Mouse (Mus musculus) MEL (cell line): Measurements from ENCODE around the gene Acot7. TPM values are rescaled to one million over a fixed set of nuclear protein-coding genes. Genes with fewer than 3 reads are reported as not detected.

Experiments
- DNase-seq: peaks from one replicate; pipeline ENCODE4 v3.0.0; 2011; ENCODE audit warnings: low read depth, low spot score
- H3K27ac ChIP-seq: 2 replicates; pipeline ENCODE4 v1.5.1; 2012; ENCODE audit warnings: low read depth, mild to moderate bottlenecking, control low read depth, low read length, moderate library complexity; ENCODE audit not compliant: control insufficient read depth
- H3K27me3 ChIP-seq, 2 experiments: fragments of 150-350 bp in 1 of 2; sonication (generic) in 1 of 2; 2 replicates each; pipeline ENCODE4 v1.6.1; 2012; ENCODE audit warnings: low read length in 2 of 2, mild to moderate bottlenecking in 2 of 2, improper control_type of control experiment in 1 of 2, moderate library complexity in 1 of 2; ENCODE audit not compliant: insufficient read depth in 2 of 2, control insufficient read depth in 1 of 2
- H3K36me3 ChIP-seq, 2 experiments: 2 replicates each; pipeline ENCODE4 v1.6.1; 2012 to 2014; ENCODE audit warnings: low read length in 2 of 2, improper control_type of control experiment in 1 of 2, inconsistent platforms in 1 of 2, mild to moderate bottlenecking in 1 of 2; ENCODE audit not compliant: insufficient read depth in 2 of 2, control insufficient read depth in 1 of 2
- H3K4me1 ChIP-seq, 2 experiments: fragments of 150-350 bp in 1 of 2; sonication (generic) in 1 of 2; 2 replicates each; pipeline ENCODE4 v1.6.1; 2012; ENCODE audit warnings: low read length in 2 of 2, improper control_type of control experiment in 1 of 2, mild to moderate bottlenecking in 1 of 2; ENCODE audit not compliant: insufficient read depth in 2 of 2, control insufficient read depth in 1 of 2
- H3K4me3 ChIP-seq, 2 experiments: fragments of 150-350 bp in 1 of 2; sonication (generic) in 1 of 2; 2 replicates each; pipeline ENCODE4 v1.5.1; 2012; ENCODE audit warnings: low read depth in 2 of 2, low read length in 2 of 2, mild to moderate bottlenecking in 2 of 2, moderate library complexity in 2 of 2, control low read depth in 1 of 2, improper control_type of control experiment in 1 of 2; ENCODE audit not compliant: control insufficient read depth in 1 of 2, insufficient read depth in 1 of 2
- H3K79me2 ChIP-seq: 2 replicates; pipeline ENCODE4 v1.6.1; 2012; ENCODE audit warnings: mild to moderate bottlenecking, low read length, moderate library complexity; ENCODE audit not compliant: control insufficient read depth, poor library complexity, insufficient read depth
- H3K9ac ChIP-seq: 2 replicates; pipeline ENCODE4 v1.6.1; 2012; ENCODE audit warnings: low read depth, mild to moderate bottlenecking, control low read depth, low read length, moderate library complexity; ENCODE audit not compliant: control insufficient read depth, poor library complexity, severe bottlenecking
- H3K9me3 ChIP-seq: fragments of 150-350 bp; sonication (generic); replicated peaks from 2 replicates; pipeline ENCODE4 v1.6.1; 2012; ENCODE audit warnings: mild to moderate bottlenecking, low read length, improper control_type of control experiment, moderate library complexity; ENCODE audit not compliant: insufficient read depth
- BHLHE40 ChIP-seq: IDR thresholded peaks from 2 replicates; pipeline ENCODE4 v1.6.1; 2012; ENCODE audit warnings: low read depth, mild to moderate bottlenecking, inconsistent platforms, low read length, improper control_type of control experiment, borderline replicate concordance
- CHD1 ChIP-seq: IDR thresholded peaks from 2 replicates; pipeline ENCODE4 v1.6.1; 2012; ENCODE audit warnings: low read depth, mild to moderate bottlenecking, inconsistent platforms, low read length, improper control_type of control experiment
- CHD2 ChIP-seq: IDR thresholded peaks from 2 replicates; pipeline ENCODE4 v1.6.1; 2011; ENCODE audit warnings: low read length, improper control_type of control experiment
- ELF1 ChIP-seq: IDR thresholded peaks from 2 replicates; pipeline ENCODE4 v1.6.1; 2014; ENCODE audit warnings: low read depth, mild to moderate bottlenecking, inconsistent platforms, low read length, improper control_type of control experiment, moderate library complexity
- ETS1 ChIP-seq: IDR thresholded peaks from 2 replicates; pipeline ENCODE4 v1.6.1; 2012; ENCODE audit warnings: low read depth, mild to moderate bottlenecking, inconsistent platforms, low read length, improper control_type of control experiment, moderate library complexity
- GABPA ChIP-seq: IDR thresholded peaks from 2 replicates; pipeline ENCODE4 v1.6.1; 2012; ENCODE audit warnings: low read depth, mild to moderate bottlenecking, inconsistent platforms, low read length, improper control_type of control experiment, moderate library complexity
- GATA1 ChIP-seq: IDR thresholded peaks from 2 replicates; pipeline ENCODE4 v1.6.1; 2011; ENCODE audit warnings: low read depth, low read length, improper control_type of control experiment
- HCFC1 ChIP-seq: IDR thresholded peaks from 2 replicates; pipeline ENCODE4 v1.6.1; 2012; ENCODE audit warnings: low read depth, mild to moderate bottlenecking, inconsistent platforms, low read length, improper control_type of control experiment, moderate library complexity
- KAT2A ChIP-seq: conservative IDR thresholded peaks from 2 replicates; pipeline ENCODE4 v1.6.1; 2012; ENCODE audit warnings: low read depth, low read length, improper control_type of control experiment, inconsistent platforms
- MXI1 ChIP-seq: IDR thresholded peaks from 2 replicates; pipeline ENCODE4 v1.6.1; 2011; ENCODE audit warnings: mild to moderate bottlenecking, low read depth, low read length, improper control_type of control experiment
- MYB ChIP-seq: IDR thresholded peaks from 2 replicates; pipeline ENCODE4 v1.6.1; 2011; ENCODE audit warnings: mild to moderate bottlenecking, low read depth, low read length, improper control_type of control experiment
- NELFE ChIP-seq: IDR thresholded peaks from 2 replicates; pipeline ENCODE4 v1.6.1; 2011; ENCODE audit warnings: low read depth, low read length, improper control_type of control experiment
- NRF1 ChIP-seq: IDR thresholded peaks from 2 replicates; pipeline ENCODE4 v1.6.1; 2014; ENCODE audit warnings: low read depth, mild to moderate bottlenecking, inconsistent platforms, low read length, improper control_type of control experiment, moderate library complexity; ENCODE audit not compliant: poor library complexity, insufficient read depth, severe bottlenecking
- POLR2A ChIP-seq, 2 experiments: IDR thresholded peaks; 2 replicates each; pipeline ENCODE4 v1.6.1; 2011 to 2012; ENCODE audit warnings: low read length in 2 of 2, mild to moderate bottlenecking in 2 of 2, control low read depth in 1 of 2, improper control_type of control experiment in 1 of 2, low read depth in 1 of 2, moderate library complexity in 1 of 2; ENCODE audit not compliant: control insufficient read depth in 1 of 2, insufficient read depth in 1 of 2, poor library complexity in 1 of 2
- POLR2AphosphoS2 ChIP-seq: IDR thresholded peaks from 2 replicates; pipeline ENCODE4 v1.6.1; 2011; ENCODE audit warnings: low read length, improper control_type of control experiment
- POLR2AphosphoS5 ChIP-seq: IDR thresholded peaks from 2 replicates; pipeline ENCODE4 v1.6.1; 2012; ENCODE audit warnings: low read depth, borderline replicate concordance, mild to moderate bottlenecking, inconsistent platforms, low read length, moderate library complexity, mixed read lengths
- SIN3A ChIP-seq: IDR thresholded peaks from 2 replicates; pipeline ENCODE4 v1.6.1; 2012; ENCODE audit warnings: low read length, improper control_type of control experiment, inconsistent platforms
- TBP ChIP-seq: IDR thresholded peaks from 2 replicates; pipeline ENCODE4 v1.8.0; 2011; ENCODE audit warnings: low read depth, low read length, improper control_type of control experiment
- TCF12 ChIP-seq: IDR thresholded peaks from 2 replicates; pipeline ENCODE4 v1.6.1; 2014; ENCODE audit warnings: low read depth, mild to moderate bottlenecking, inconsistent platforms, low read length, improper control_type of control experiment, moderate library complexity
- UBTF ChIP-seq: IDR thresholded peaks from 2 replicates; pipeline ENCODE4 v1.6.1; 2012; ENCODE audit warnings: low read depth, mild to moderate bottlenecking, inconsistent platforms, low read length, improper control_type of control experiment, moderate library complexity, borderline replicate concordance; ENCODE audit not compliant: insufficient read depth
- ZC3H11A ChIP-seq: IDR thresholded peaks from 2 replicates; pipeline ENCODE4 v1.6.1; 2012; ENCODE audit warnings: low read depth, mild to moderate bottlenecking, inconsistent platforms, low read length, improper control_type of control experiment
- polyA plus RNA-seq, 2 experiments: library from polyadenylated mRNA; stranded (reverse) in 1 of 2; unstranded in 1 of 2; fragments of >175 nt in 1 of 2; fragments of >200 nt in 1 of 2; gene quantifications; 2 replicates each; pipeline versions ENCODE4 v1.2.1 to v1.2.4; 2012; ENCODE audit warnings: low replicate concordance in 2 of 2, low read depth in 1 of 2; ENCODE audit not compliant: insufficient read length in 2 of 2, insufficient read depth in 1 of 2, missing spikeins in 1 of 2
- total RNA-seq: library from RNA; depleted of rRNA; stranded (reverse); fragments of 300-350 nt; gene quantifications from 2 replicates; pipeline ENCODE4 v1.2.3, GENCODE M21; 2012

Gene Acot7
- total and polyA plus RNA-seq, 3 experiments = 92.7 to 127 TPM; not detected in 1

- TF ChIP-seq POLR2A (IDR thresholded peaks at IDR 0.05; ENCODE audit: control insufficient read depth in 1 of 2, insufficient read depth in 1 of 2, low read depth in 1 of 2, low read length in 2 of 2, poor library complexity in 1 of 2) = peak; percentile 80 to 96
- TF ChIP-seq POLR2AphosphoS5 = no peak
- TF ChIP-seq MYB = no peak
- no peak for TF ChIP-seq GABPA
- TF ChIP-seq UBTF = 0 out of 2 replicates have a peak, but pooled peaks have one; percentile 79
- TF ChIP-seq SIN3A = peak; percentile 71
- TF ChIP-seq ZC3H11A = no peak
- peak; percentile 100 for TF ChIP-seq ELF1
- TF ChIP-seq NELFE = peak; percentile 86
- TF ChIP-seq CHD2 = peak; percentile 97
- TF ChIP-seq POLR2AphosphoS2 = peak; percentile 93
- no peak for TF ChIP-seq GATA1
- TF ChIP-seq TCF12 = peak; percentile 54
- 0 out of 2 replicates have a peak, but pooled peaks have one; percentile 26 for TF ChIP-seq TBP
- peak; percentile 75 for TF ChIP-seq NRF1
- TF ChIP-seq HCFC1 = peak; percentile 89
- TF ChIP-seq MXI1 = peak; percentile 60
- peak within 1 kb of the TSS; percentile 72 to 86 for H3K4me3 ChIP-seq
- H3K4me1 ChIP-seq = peaks cover 4 to 14% of the 10 kb centered on the region in 2 experiments; a peak in 3 of 4 replicates
- peak; percentile 99 for DNase-seq
- no peaks in the 10 kb centered on the region for H3K9me3 ChIP-seq
- no peaks in the 10 kb centered on the region for H3K27me3 ChIP-seq
- peak within 1 kb of the TSS; percentile 95 for H3K9ac ChIP-seq
- peaks cover 20% of the 10 kb centered on the region for H3K79me2 ChIP-seq
- H3K27ac ChIP-seq = peak within 1 kb of the TSS; percentile 88
- peaks cover 0 to 8% of the 10 kb centered on the region in 2 experiments; a peak in 1 of 4 replicates for H3K36me3 ChIP-seq
These were observed 119.2 kb downstream of the Acot7 start, which contains the start of gene Icmt for GRCm38 (mm10) chr4:152296874-152297861. Icmt (plus strand) TSS chr4:152297227.

DNA sequence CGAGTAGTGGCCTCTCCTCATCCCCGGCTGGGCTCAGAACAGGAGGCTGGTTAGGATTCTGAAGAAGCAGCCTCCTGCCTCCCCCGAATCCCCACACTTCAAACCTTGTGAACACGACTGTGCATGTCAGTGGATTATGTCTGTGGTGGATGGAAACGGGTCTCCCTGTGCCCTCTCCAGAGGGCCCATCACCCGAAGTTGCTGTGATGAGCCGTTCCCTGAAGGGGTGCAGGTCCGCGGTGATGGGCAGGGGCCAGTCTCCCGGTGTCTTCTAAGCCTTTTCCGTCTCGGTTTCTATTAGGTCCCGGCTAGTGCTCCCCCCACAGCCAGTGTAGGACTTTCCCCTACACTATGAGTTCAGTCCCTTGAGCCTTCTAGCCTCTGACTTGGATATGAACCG lies 120.9 kb downstream of the Acot7 start:
- Histone ChIP-seq H3K27me3 (no peaks in the 10 kb centered on the region), H3K4me3 (no peak overlapping the region; a peak in 1 of 4 replicates), H3K9ac (peak overlapping the region; percentile 4; the same call in 1 of the 2 replicates), H3K9me3 (no peaks in the 10 kb centered on the region), H3K27ac (no peak overlapping the region), H3K79me2 (peaks cover 20% of the 10 kb centered on the region), H3K36me3 (peaks cover 0 to 8% of the 10 kb centered on the region in 2 experiments; a peak in 1 of 4 replicates), H3K4me1 (peaks cover 4 to 14% of the 10 kb centered on the region in 2 experiments; a peak in 3 of 4 replicates)
- DNase-seq = no peak
- no peak for TF ChIP-seq KAT2A
- no peak for TF ChIP-seq ETS1
- no peak for TF ChIP-seq TCF12
- TF ChIP-seq POLR2AphosphoS5 = no peak
- no peak for TF ChIP-seq HCFC1
- TF ChIP-seq CHD1 = no peak
- TF ChIP-seq BHLHE40 = no peak
- no peak for TF ChIP-seq UBTF
- TF ChIP-seq TBP = no peak
